Mouse (Mus musculus) brain, embryonic 14.5 days (tissue): Measurements from ENCODE around the gene Omp.

ENCODE experiments used
- CTCF ChIP-seq: fragments of 200-500 bp; IDR thresholded peaks from 2 replicates; pipeline ENCODE4 v1.5.1; 2012; ENCODE audit warnings: inconsistent platforms, mild to moderate bottlenecking, moderate library complexity, borderline replicate concordance; ENCODE audit not compliant: insufficient read depth, insufficient read length; ENCODE audit errors: extremely low read depth
- POLR2A ChIP-seq: fragments of 200-500 bp; IDR thresholded peaks from 2 replicates; pipeline ENCODE4 v1.6.1; 2012; ENCODE audit warnings: mild to moderate bottlenecking, inconsistent platforms, borderline replicate concordance; ENCODE audit not compliant: poor library complexity, insufficient read depth, insufficient read length, severe bottlenecking; ENCODE audit errors: extremely low read depth

DNA sequence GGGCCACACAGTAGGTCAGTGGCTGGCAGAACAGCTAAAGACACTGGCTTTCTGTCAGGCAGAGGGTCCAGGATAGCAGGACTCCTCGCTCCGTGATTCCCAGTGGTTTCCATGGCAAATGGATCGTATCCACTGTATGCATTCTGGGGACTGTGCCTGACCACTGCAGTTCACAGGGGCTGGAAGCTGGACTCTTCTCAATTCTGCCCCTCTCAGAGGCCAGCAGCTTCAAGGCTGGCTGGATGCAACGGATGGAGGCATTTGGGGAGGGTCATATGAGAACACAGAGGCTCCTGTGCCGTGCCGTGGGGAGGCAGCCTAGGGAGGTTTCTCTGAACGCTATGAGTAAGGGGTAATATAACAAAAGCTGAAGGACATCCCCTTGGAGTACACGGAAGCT lies 3.1 kb downstream of the Omp start:
- TF ChIP-seq POLR2A (no peak), CTCF (no peak)
